Mouse (Mus musculus) thymus, postnatal 10 days (tissue): ENCODE measurements at regions not wholly inside any gene's neighbourhood (a gene's known extent, or its start where the extent isn't known, plus 50 kb on each side); places are given as distances from the start of the nearest gene placed in this dataset.
A peak's percentile ranks its signal among the peaks of the same experiment; 100 is the strongest.
"Not testable (repeated sequence)": the region's sequence is repeated elsewhere in the genome, so short reads cannot be mapped to it uniquely, and the experiment has no call there.

Experiments used
- DNase-seq, 2 experiments: peaks; one replicate each; pipeline ENCODE4 v3.0.0; 2021; ENCODE audit warnings: low spot score in 2 of 2

GRCm38 (mm10) chr3:9065892-9066291, 544.0 kb downstream of the Zfp704 start:
- DNase-seq, result no peak

DNA sequence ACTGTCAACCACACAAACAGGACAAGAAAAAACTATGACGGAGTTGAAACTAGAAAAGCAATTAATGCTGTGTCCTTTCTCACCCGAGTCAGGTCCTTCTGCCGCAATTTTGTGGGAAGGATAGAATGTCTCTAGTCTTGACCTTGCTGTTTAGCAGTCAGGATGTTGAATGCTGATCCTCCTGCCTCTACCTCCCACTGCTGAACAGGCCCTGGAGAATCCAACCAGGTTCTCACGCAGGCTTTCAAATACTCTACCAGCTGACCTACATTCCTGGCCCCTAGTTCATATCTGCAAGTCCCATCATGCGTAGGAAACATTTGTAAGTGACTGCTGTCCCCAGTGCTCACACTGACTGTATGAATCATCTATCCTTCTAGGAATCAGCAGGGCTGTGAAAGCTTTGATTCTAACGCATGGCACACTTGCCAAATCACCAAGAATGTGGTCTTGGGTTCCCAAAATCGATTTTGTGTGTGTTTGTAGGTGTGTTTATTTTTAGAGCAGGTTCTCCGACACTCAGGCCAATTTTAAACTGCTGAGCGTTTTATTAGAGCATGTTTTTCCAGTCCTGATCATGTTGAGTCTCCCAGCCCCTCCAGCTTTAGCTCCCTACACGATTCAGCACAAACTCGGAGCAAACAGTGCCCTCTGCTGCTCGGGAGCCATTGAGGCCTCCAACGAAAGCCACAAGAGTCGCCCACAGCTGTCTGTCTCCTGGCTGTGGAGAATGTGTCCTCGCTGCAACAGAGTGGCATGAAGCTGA, 545.4 kb downstream of the Zfp704 start:
- DNase-seq, result peak in 1 of 2 experiments; percentile 24

GRCm38 (mm10) chr3:9063662-9064061, 546.2 kb downstream of the Zfp704 start:
- DNase-seq, result no peak

- DNase-seq, result no peak
Measured at GRCm38 (mm10) chr3:9061396-9061795, 548.5 kb downstream of the Zfp704 start.

- not testable (repeated sequence) for DNase-seq
Measured at GRCm38 (mm10) chr3:9057703-9058102, 552.2 kb downstream of the Zfp704 start.

GRCm38 (mm10) chr3:9056846-9057245, 553.0 kb downstream of the Zfp704 start:
- no peak for DNase-seq

DNA sequence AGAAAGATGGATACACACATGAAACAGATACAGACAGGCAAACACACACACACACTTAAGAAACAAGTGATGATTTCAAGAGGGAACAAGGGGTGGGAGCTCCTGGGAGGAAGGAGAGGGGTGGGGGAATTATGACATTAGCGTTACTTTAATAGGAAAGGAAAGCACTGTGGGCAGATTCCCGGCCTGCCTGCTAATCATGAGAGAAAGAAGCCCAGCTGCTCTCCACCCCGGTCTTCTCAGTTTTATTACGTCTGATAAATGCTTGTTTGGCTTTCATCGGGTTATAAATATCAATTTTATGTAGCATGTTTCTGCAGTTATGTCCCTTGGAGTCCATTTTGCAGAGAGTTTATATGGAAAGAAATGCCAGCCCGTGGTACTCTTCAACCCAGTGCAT, 554.1 kb downstream of the Zfp704 start:
- no peak for DNase-seq
